Mouse (Mus musculus): Measurements from ENCODE around the gene Vmn2r31. TPM values are rescaled to one million over a fixed set of nuclear protein-coding genes. Genes with fewer than 3 reads are reported as not detected.
"Not testable (repeated sequence)": the region's sequence is repeated elsewhere in the genome, so short reads cannot be mapped to it uniquely, and the experiment has no call there.

Vmn2r31 gene
- polyA plus RNA-seq (2011; ENCODE audit: insufficient read depth, insufficient read length, low replicate concordance, missing spikeins), result 0.14 and 0.70 TPM in 2 replicates

DNA sequence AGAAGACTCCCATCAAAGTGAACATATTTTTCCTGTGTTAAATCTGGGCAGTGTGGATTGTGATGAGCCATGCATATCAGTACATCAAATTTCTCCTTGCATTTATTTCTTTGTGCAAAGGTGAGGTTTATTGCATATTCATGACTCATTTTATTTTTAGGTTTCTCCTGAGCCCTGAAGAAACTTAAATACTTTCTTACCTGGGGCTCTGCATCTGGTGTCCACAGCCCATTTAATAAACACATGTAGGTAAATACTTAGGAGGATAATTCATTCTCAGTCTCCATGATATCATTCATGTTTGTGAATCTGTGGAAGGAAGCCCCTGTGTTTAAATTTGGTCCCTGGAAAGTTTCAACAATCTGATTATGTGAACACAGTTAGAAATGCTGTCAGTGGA is at the start of gene Vmn2r31:
Gene Vmn2r31, minus strand, starts transcription at position 101 of the 400 bp plus-strand sequence.
- not testable (repeated sequence) for H3K27ac ChIP-seq (ENCODE audit: control insufficient read depth, insufficient read depth, low read depth, low read length, poor library complexity); H3K4me1 ChIP-seq (ENCODE audit: control insufficient read depth, insufficient read depth, low read length); H3K4me3 ChIP-seq (replicated peaks; ENCODE audit: control insufficient read depth, low read depth, low read length)

- WGBS, result 45% methylated on average over 12 of the region's 12 CpGs
Measured at GRCm38 (mm10) chr7:7374431-7374830, 25.1 kb downstream of the Vmn2r31 start, which contains the start of gene Gm45783. TSS of gene Gm45783 (minus strand) at chr7:7374573.

GRCm38 (mm10) chr7:7337509-7337908 is 62.0 kb downstream of the Vmn2r31 start, which contains the start of gene Vmn2r30:
TSS of gene Vmn2r30 (minus strand) at chr7:7337609.
- 63% methylated on average over 1 of the region's 1 CpGs for WGBS
- H3K4me3 ChIP-seq (replicated peaks; ENCODE audit: control insufficient read depth, low read depth, low read length); H3K4me1 ChIP-seq (ENCODE audit: control insufficient read depth, insufficient read depth, low read length); H3K27ac ChIP-seq (ENCODE audit: control insufficient read depth, insufficient read depth, low read depth, low read length, poor library complexity): not testable (repeated sequence)

More at GRCm38 (mm10) chr7:7374431-7374830, 25.1 kb downstream of the Vmn2r31 start, which contains the start of gene Gm45783:
- H3K4me1 ChIP-seq (ENCODE audit: control insufficient read depth, insufficient read depth, low read length); H3K27ac ChIP-seq (ENCODE audit: control insufficient read depth, insufficient read depth, low read depth, low read length, poor library complexity); H3K4me3 ChIP-seq (replicated peaks; ENCODE audit: control insufficient read depth, low read depth, low read length): not testable (repeated sequence)

Other genes with a start within 250 kb of the Vmn2r31 start
- not detected in 2 replicates for gene Zfp418, start 228.4 kb downstream of the Vmn2r31 start, polyA plus RNA-seq (2011; ENCODE audit: insufficient read depth, insufficient read length, low replicate concordance, missing spikeins)
- gene Zfp772, start 189.7 kb downstream of the Vmn2r31 start, polyA plus RNA-seq (2011; ENCODE audit: insufficient read depth, insufficient read length, low replicate concordance, missing spikeins), result 0.57 and 1.8 TPM in 2 replicates
- not detected in 2 replicates for gene Vmn2r29, start 152.4 kb downstream of the Vmn2r31 start, polyA plus RNA-seq (2011; ENCODE audit: insufficient read depth, insufficient read length, low replicate concordance, missing spikeins)
- gene Gm45844, start 121.4 kb downstream of the Vmn2r31 start, polyA plus RNA-seq (2011; ENCODE audit: insufficient read depth, insufficient read length, low replicate concordance, missing spikeins), result 0.88 and 2.4 TPM in 2 replicates
- 11.2 and 19.1 TPM in 2 replicates for gene Clcn4, start 98.9 kb downstream of the Vmn2r31 start, polyA plus RNA-seq (2011; ENCODE audit: insufficient read depth, insufficient read length, low replicate concordance, missing spikeins)
- not detected in 2 replicates for gene Vmn2r30, start 62.1 kb downstream of the Vmn2r31 start, polyA plus RNA-seq (2011; ENCODE audit: insufficient read depth, insufficient read length, low replicate concordance, missing spikeins)
- gene Gm45783, start 25.1 kb downstream of the Vmn2r31 start, polyA plus RNA-seq (2011; ENCODE audit: insufficient read depth, insufficient read length, low replicate concordance, missing spikeins), result not detected in 2 replicates
- not detected in 2 replicates for gene Vmn2r32, start 80.3 kb upstream of the Vmn2r31 start, polyA plus RNA-seq (2011; ENCODE audit: insufficient read depth, insufficient read length, low replicate concordance, missing spikeins)
- not detected in 2 replicates for gene Vmn2r33, start 167.1 kb upstream of the Vmn2r31 start, polyA plus RNA-seq (2011; ENCODE audit: insufficient read depth, insufficient read length, low replicate concordance, missing spikeins)